Mouse (Mus musculus): ENCODE measurements around the gene Derl3. TPM values are rescaled to one million over a fixed set of nuclear protein-coding genes. Genes with fewer than 3 reads are reported as not detected.
"Not testable (repeated sequence)": the region's sequence is repeated elsewhere in the genome, so short reads cannot be mapped to it uniquely, and the experiment has no call there.

Derl3 gene
- total RNA-seq, 2 experiments from 2014 or later = 1.9 to 2.6 TPM

DNA sequence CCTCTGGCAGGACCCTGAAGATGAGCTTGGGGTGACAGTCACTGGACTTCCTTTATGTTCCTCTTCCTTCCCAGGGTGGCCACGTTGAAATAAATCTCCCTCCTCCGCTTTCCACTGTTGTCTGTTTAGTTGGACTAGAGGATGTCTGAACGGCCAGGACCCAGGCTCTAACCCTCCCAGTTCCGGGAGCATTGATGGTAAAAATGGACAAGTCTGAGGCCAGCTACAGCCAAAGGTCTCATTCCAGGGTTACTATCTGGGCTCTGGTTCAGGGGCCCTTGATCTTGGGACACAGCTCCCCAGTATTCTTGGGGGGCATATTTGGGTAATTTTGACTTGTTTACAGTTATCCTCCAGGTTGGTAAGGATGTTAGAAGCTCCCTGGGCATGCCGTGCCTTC is 31.6 kb upstream of the Derl3 start:
- no peak for DNase-seq (ENCODE audit: low spot score in 2 of 2)
- intact Hi-C loops (cut with DNase I) = no loop called here

- intact Hi-C loops (cut with DNase I) = no loop called here
- DNase-seq (ENCODE audit: low spot score in 2 of 2) = no peak
Measured at GRCm38 (mm10) chr10:75872025-75872914, 20.9 kb upstream of the Derl3 start.

GRCm38 (mm10) chr10:75872915-75873542 is 20.2 kb upstream of the Derl3 start:
- DNase-seq (ENCODE audit: low spot score in 2 of 2) = peak; percentile 71 to 87
- intact Hi-C loops (cut with DNase I) = no loop called here

DNA sequence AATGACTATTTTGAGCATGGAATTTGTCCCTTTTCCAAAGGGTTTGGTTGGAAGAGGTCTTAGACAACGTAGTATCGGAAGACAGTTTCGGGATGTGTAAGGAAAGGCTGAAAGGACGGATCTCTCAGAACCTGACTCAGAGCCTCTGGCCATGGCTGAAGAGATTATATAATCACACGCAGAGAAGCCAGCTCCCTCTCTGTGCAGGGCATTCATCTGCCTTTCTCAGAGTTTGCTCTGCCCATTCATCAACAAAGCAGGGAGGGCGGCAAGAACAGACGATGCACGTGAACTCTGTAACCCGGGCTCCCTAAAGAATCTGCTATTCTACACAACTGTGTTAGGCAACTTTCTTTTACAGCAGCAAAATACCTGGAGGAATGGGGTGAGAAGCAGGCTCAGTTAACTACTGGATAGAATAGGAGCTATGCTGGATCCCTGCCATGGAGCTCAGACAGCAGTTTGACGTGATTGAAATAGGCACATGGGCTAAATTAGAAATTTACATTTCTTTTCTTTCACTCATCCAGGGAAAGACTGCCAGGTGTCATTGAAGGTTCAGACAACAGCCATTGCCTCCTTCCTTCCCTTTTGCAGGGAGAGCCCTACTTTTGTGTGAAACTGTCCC is 19.6 kb upstream of the Derl3 start:
- intact Hi-C loops (cut with DNase I) = no loop called here
- DNase-seq (ENCODE audit: low spot score in 2 of 2) = no peak

DNA sequence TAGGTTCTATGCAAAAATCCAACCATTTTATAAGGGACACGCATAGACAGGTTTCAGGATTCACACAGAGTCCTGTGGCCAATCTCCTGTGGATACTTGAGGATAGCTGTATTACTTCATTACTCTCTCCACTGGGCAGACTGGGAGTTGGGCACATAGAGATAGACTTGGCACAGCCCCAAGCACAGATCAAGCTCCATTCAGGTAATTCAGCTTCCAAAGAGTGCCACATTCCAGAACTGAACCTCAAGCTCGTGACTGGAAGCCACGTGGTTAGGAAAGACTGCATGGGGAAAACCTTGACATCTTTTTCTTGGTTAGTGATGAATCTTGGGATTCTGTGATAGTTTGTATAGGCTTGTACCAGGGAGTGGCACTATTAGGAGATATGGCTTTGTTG is 14.4 kb upstream of the Derl3 start:
- intact Hi-C loops (cut with DNase I) = no loop called here
- no peak for DNase-seq (ENCODE audit: low spot score in 2 of 2)

- DNase-seq (ENCODE audit: low spot score in 2 of 2) = no peak
- intact Hi-C loops (cut with DNase I) = no loop called here
Measured at GRCm38 (mm10) chr10:75880351-75880750, 12.9 kb upstream of the Derl3 start.

DNA sequence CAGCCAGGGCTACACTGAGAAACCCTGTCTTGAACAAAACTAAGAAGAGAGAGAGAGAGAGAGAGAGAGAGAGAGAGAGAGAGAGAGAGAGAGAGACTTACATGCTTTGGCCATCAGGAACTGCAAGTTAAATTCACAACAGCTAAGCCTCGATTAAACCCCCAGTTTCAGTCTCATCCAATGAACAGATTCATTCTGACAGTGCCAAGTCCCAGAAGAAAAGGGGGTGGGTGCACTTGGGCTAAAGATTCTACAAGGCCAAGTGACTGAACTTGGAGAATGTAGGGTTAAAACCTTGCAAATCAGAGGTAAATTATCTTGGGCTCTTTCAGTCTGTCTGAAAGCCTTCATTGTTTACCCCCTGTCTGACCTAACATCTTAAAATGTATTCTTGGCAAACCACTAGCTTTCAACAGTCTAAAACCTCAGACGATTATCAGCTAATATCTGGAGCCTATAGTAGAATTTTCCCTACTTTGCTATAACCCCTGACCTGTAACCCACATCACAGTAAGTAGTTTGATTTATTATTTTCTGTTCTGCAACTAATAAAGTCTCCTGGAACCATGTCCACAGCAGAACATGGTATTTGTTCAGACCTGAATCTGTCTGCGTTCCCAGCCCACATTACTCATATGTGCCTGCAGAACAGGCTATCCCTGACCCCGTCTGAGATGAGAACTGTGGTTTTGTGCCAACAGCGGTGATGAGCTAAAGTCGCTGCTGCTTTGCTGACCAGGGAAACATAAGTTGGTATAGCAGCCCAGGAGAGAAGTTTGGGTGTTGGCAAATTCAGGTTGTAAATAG is 12.2 kb upstream of the Derl3 start:
- no peak for DNase-seq (ENCODE audit: low spot score in 2 of 2)
- intact Hi-C loops (cut with DNase I) = no loop called here

DNA sequence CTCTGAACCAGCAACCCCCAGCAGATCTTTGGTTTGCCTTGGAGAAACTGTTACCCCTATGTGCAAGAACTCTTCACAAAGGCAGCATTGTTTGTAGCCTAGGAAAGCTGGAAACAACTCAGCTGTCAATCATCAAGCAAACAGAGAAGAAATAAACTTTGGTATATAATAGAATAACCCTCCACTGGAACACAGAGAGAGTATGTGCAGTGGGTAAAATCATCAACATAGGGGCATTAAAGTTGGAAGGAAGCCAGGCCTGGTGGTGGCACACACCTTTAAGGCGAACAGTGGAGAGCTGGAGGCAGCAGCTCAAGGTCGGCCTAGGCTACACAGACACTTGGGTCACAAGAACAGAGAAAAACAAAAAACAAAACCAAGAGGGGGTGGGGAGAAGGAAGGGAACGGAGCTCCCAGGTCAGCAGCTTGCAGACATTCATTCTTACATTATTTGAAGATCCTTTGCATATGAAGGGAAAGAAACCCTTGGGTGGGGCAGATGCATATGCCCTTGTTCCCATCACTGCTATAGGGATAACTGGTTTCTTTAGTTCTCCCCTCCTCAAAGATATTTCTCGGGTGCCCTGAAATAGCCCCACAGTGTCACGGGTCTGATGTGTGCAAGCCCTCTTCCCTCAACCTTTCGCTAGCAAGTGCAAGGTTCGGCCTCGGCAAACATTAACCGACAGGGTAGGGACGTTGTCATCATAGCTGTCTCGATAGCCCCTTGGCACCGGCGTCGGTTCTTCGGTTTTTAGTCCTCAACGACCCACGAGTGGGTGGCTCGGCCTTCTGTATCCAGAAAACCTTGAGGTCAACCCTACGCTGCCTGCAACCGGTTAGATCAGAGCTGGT is 11.4 kb upstream of the Derl3 start:
- intact Hi-C loops (cut with DNase I) = no loop called here
- no peak for DNase-seq (ENCODE audit: low spot score in 2 of 2)

DNA sequence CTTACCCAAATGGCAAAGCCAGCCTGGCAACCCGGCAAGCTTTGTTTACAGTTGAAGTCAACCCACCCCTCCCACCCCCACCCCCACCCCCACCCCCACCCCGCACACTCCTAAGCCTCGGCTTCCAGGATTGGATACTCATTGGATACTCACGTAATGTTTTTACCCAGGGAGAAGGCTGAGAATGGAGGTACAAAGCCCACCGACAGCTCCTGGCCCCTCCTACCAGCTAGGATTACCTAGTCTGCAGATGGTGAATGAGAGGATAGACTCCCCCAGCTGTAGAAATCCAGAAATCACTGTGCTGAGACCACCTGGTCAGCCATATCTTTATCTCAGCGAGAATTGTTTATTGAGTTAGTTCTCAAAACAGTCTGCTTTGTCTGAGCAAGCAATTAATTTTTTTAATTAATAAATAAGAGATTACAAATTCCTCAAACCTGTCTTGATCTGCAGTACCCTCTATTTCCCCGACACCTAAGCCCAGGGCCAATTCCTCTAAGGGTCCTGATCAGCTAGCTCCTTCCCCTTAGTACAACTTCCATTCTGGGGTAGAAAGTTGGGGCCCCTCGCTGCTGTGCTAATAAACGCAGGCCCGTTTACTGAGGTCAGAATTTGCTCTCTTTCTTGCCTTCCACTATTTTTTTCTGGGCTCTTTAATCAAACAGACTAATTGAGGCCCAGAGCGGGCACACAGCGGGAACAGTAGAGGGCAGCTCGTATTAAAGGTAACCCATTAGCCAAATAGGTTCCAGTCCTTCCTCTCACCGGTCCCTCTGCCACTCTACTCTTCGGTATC is 10.6 kb upstream of the Derl3 start:
- no peak for DNase-seq (ENCODE audit: low spot score in 2 of 2)
- intact Hi-C loops (cut with DNase I) = loop anchor here (1.0 kb wide), 1 partner anchor 69 kb away; no protein-coding TSS in a partner anchor

DNA sequence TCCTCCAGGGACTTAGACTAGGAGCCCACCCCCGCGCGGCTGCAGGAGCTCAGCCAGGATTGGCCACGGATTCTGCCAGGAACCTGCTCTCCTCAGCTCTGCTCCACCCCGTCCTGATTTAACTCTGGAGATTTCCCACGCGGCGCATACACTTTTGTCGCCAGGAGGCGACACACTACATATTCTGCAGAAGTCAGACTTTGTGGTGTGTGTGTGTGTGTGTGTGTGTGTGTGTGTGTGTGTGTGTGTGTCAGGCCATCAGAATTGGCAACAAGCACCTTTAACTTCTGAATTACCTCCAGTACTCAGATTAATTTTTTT is 10.0 kb upstream of the Derl3 start:
- intact Hi-C loops (cut with DNase I) = loop anchor here (1.0 kb wide), 1 partner anchor 68 kb away; no protein-coding TSS in a partner anchor

DNA sequence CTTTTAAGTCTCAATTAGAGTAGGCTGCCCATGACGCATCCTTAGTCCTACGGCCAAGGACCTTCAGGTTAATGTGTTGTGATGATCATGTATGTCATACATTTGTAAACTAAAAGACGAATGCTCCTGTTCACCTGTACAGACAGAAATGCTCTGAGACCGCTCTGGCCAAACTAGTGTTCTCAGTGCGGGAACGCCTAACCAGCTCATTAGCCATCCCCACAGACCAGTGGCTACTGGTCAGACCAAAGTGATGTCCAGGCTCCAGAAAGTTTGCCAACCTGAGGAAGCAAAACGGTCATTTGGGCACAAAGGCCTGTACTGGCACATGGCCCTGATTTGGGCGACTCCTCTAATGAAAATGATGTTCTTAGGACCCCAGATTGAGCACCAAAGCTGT is 8.5 kb upstream of the Derl3 start:
- intact Hi-C loops (cut with DNase I) = no loop called here
- DNase-seq (ENCODE audit: low spot score in 2 of 2) = no peak

More for the DNA sequence above, 10.0 kb upstream of the Derl3 start:
- peak; percentile 84 to 97 for DNase-seq (ENCODE audit: low spot score in 2 of 2)

DNA sequence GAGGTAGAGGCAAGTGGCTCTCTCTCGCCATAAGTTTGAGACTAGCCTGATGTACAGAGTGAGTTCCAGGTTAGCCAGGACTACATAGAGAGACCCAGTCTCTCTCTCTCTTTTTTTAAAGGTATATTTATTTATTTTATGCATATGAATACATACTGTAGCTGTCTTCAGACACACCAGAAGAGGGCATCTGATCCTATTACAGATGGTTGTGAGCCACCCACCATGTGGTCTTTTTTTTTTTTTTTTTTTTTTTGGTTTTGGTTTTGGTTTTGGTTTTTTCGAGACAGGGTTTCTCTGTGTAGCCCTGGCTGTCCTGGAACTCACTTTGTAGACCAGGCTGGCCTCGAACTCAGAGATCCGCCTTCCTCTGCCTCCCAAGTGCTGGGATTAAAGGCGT is 5.7 kb upstream of the Derl3 start:
- DNase-seq (ENCODE audit: low spot score in 2 of 2); intact Hi-C loops (cut with DNase I): not testable (repeated sequence)

- no peak for DNase-seq (ENCODE audit: low spot score in 2 of 2)
- intact Hi-C loops (cut with DNase I) = no loop called here
Measured at GRCm38 (mm10) chr10:75889406-75890153, 3.6 kb upstream of the Derl3 start.

GRCm38 (mm10) chr10:75894601-75895000 is 1.4 kb downstream of the Derl3 start:
- intact Hi-C loops (cut with DNase I) = no loop called here
- DNase-seq (ENCODE audit: low spot score in 2 of 2) = no peak

DNA sequence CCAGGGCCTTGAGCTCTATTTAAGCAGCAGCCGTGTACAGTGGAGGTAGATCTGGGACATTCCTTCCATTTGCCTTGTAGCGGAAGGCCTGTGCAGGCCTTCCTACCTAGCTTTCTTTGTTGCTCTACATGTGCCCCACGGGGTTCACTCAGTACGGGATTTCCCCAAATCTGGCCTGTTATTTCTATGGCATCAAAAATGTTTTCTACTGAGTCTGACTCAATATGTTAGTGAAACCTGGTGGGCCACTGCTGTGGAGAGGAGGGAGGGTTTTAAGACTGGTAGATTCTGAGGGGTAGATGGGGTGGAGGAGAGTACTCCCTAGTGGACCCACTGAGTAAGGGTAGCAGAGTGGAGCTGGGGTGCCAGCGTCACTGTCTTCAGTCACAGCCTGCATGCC is 2.5 kb downstream of the Derl3 start:
- DNase-seq (ENCODE audit: low spot score in 2 of 2) = no peak
- intact Hi-C loops (cut with DNase I) = no loop called here

DNA sequence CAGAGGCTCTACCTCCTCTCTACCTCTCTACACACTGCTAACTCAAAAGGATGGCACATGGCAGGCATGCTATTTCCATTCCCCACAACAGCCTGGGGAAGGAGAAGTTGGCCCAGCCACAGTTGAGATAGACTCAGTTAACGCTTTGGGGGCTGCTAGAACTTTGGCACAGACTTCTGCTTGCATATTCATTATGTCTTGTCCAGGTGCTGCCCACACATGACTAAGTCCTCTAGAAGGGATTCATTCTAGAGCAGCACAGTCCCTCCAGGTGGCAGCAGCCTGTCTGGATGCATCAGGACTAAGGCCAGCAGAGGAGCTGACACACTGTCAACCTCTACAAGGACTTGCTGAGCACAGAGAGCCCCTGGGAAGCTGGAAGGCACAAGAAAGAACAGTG is 3.0 kb downstream of the Derl3 start:
- peak; percentile 42 to 70 for DNase-seq (ENCODE audit: low spot score in 2 of 2)
- intact Hi-C loops (cut with DNase I) = no loop called here

GRCm38 (mm10) chr10:75897373-75897772 is 4.2 kb downstream of the Derl3 start:
- intact Hi-C loops (cut with DNase I) = loop anchor here (1.0 kb wide), 1 partner anchor 54 kb away; no protein-coding TSS in a partner anchor
- peak; percentile 78 to 86 for DNase-seq (ENCODE audit: low spot score in 2 of 2)

All from left cerebral cortex, postnatal 14 days (tissue).